Mouse (Mus musculus): ENCODE results near the gene Gstt1.

GRCm38 (mm10) chr10:75804217-75804616 is 5.8 kb upstream of the Gstt1 start:
- no peak for TF ChIP-seq CTCF (IDR thresholded peaks at IDR 0.05; ENCODE audit: control insufficient read depth, insufficient read depth, insufficient read length)
- no peak for TF ChIP-seq MYOG (IDR thresholded peaks at IDR 0.05; ENCODE audit: control insufficient read depth, extremely low read depth, insufficient read length)
- no peak for TF ChIP-seq MAX (IDR thresholded peaks at IDR 0.05)
- TF ChIP-seq USF1 (IDR thresholded peaks at IDR 0.05; ENCODE audit: low read depth), result no peak
- TF ChIP-seq MYOD1 (IDR thresholded peaks at IDR 0.05; ENCODE audit: control insufficient read depth, insufficient read length, low read depth), result no peak
- no peak for TF ChIP-seq FOSL1 (IDR thresholded peaks at IDR 0.05; ENCODE audit: insufficient read depth, low read length, poor library complexity, severe bottlenecking)
- TF ChIP-seq CEBPB (IDR thresholded peaks at IDR 0.05; ENCODE audit: low read depth), result no peak
